Mouse (Mus musculus) bone marrow macrophage, adult 2 months (primary cell): ENCODE measurements around the gene Znrf2.

Source experiments
- CTCF ChIP-seq: IDR thresholded peaks from 2 replicates; pipeline ENCODE4 v1.5.1; 2012; ENCODE audit warnings: low read depth, mild to moderate bottlenecking, low read length, moderate library complexity
- POLR2A ChIP-seq: IDR thresholded peaks from 2 replicates; pipeline ENCODE4 v1.6.1; 2012; ENCODE audit warnings: mild to moderate bottlenecking, low read depth, low read length, borderline replicate concordance

DNA sequence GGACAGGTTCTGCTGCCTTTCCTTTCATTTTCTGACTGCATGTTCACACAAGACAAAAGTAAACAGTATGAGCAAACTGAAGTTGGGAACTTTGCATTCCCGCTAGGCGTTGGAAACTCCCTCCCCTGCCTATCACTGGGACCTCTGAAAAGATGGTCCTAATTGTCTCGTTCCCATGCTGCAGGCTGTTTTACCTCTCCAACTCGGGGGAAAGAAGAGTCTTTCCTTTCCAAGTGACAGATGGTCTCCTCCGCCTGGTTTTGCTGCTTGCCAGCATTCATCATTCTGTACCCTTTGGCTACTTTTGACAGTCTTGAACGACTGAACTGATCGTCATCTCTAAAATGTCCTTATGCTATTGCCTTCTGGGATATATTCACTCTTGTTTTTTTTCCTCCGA is 14.4 kb upstream of the Znrf2 start:
- TF ChIP-seq CTCF (no peak), POLR2A (no peak)
